Mouse (Mus musculus) spleen, postnatal 14 days (tissue): ENCODE data around the gene Lrrc8c.

Experiments used
- DNase-seq, 2 experiments: peaks; one replicate each; pipeline ENCODE4 v3.0.0; 2021 to 2022; ENCODE audit warnings: low spot score in 2 of 2

The Lrrc8c gene

GRCm38 (mm10) chr5:105519096-105519975 is at the start of gene Lrrc8c:
Gene Lrrc8c, plus strand, starts transcription at chr5:105519388.
- peak; percentile 84 to 87 for DNase-seq

DNA sequence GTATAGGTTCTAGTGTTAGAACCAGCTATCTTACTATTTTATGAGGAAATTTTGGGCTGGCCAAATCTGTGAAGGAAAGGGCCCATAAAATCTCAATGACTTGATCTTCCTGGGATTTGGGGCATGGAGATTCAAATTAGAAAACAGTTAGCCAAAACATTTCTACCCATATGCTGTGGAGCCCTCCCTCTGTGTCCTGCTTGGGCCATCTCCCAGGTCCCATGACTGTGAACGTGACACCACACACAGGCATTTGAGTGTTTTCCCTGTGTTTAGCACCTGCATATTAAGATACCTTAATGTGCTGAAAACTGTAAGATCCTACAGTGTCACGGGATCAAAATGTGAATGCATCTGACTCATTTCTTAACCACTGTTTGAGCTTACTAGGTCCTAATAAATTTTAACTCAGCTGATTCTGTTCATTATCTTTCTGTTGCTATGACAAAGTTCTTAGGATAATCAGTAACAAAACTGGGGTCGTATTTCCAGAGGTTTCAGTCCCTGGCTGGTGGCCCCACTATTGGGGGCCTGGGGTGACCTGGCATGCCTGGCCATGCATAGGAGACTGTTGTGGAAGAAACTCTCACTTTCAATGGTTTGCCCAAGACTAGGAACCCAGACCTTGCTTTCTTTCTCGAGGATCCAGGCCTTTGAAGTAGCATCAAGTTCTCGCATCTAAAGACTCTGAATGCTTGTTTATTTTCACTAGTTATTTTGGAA is 46.0 kb upstream of the Lrrc8c start:
- no peak for DNase-seq

DNA sequence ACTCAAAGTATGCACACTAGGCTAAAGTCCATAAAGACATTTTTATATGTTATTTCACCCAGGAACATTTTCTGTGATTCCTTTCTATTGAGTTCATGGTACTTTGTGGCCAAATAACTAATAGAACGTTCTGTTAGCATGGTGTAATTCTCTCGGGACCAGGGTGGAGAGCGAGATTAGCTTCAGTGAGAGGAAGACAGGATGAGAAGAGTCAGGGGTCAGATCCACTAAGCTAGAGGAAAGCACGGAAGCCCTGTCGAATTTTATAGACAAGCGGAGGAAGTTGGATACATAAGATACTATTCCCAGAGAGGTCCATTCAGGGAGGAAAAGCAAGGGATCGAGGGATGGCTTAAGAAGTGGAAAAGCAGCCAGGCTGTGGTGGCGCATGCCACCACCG is 41.7 kb upstream of the Lrrc8c start:
- no peak for DNase-seq

GRCm38 (mm10) chr5:105479673-105480072 is 39.5 kb upstream of the Lrrc8c start:
- DNase-seq, result no peak

DNA sequence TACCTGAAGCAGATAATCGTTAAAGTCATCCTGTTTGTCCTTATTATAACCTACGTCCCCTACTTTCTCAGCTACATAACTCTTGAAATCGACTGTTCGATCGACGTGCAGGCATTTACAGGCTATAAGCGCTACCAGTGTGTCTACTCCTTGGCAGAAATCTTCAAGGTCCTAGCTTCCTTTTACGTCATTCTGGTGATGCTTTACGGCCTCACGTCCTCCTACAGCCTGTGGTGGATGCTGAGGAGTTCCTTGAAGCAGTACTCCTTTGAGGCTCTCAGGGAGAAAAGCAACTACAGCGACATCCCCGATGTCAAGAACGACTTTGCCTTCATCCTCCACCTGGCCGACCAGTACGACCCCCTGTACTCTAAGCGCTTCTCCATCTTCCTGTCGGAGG is 38.6 kb upstream of the Lrrc8c start:
- no peak for DNase-seq

- DNase-seq, result no peak
These were observed 35.6 kb upstream of the Lrrc8c start for GRCm38 (mm10) chr5:105483632-105484031.

- no peak for DNase-seq
These were observed 34.9 kb upstream of the Lrrc8c start for GRCm38 (mm10) chr5:105484247-105484646.

- no peak for DNase-seq
These were observed 34.3 kb upstream of the Lrrc8c start for GRCm38 (mm10) chr5:105484891-105485290.

DNA sequence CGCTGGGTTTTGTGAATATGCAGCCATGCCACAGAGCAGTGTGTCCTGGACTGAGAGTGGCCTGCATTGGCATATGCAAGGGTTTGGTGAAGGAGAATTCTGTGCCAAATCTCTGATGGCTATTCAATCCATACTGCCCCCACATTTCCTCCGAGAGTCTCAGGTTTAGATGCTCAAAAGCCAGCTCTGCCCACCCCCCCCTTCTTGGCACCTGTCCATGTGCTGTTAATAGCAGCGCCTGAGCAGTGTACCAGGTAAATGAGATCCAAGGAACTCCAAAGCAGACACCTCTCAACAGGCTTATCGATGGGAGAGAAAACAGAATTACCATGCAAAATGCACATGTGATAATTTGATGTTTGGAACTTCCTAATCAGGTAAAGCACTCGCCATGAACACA is 29.0 kb upstream of the Lrrc8c start:
- DNase-seq, result no peak

GRCm38 (mm10) chr5:105491389-105491788 is 27.8 kb upstream of the Lrrc8c start:
- DNase-seq, result no peak

- DNase-seq, result peak in 1 of 2 experiments; percentile 40
These were observed 26.6 kb upstream of the Lrrc8c start for GRCm38 (mm10) chr5:105492367-105493246.

DNA sequence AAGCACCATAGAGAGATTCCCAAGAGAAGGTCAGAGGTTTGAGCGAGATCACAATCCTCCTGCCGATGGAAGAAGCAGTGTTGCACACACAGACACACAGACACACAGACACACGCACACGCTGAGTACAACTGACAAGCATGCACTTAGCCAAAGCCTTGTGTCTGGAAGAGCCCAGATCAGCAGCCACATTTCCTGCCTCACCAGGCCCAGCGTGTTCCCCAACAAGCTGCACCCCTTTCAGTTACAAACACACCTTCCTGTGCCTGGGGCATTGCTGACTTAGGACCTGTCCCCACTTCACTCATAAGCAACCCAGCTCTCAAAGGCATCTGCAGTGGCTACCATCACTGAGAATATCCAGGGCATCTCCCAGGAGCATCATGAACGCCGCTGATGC is 25.8 kb upstream of the Lrrc8c start:
- no peak for DNase-seq

DNA sequence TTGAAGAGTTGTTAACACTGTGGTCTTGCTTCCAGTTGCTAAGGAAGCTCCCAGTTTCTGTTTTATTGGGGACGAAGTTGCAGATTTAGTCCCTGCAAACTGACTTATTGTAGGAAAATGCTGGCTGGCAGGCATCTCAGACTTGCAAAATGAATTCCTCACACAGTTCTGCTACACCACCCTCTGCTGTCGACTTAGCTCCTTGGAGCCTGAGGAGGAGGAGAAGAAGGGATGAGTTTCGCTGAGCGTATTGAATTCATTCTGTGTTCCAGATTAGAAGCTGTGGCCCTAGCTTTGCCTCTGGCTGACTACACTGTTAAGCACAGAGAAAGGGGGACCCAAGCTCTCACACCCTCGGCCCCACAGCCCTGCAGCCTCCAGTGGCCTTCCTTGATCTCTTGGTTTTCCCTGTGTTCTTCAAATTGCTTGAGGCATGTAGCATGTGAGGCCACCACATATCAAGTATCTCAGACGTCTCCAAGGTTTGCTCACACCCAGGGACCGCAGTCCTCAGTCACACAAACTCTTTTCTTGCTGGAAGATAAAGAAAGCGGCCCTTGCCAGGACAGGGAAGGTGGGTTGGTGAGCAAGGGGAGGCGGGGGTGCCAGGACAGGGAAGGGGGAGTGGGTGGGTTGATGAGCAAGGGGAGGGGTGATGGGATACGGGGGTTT is 24.8 kb upstream of the Lrrc8c start:
- no peak for DNase-seq

DNA sequence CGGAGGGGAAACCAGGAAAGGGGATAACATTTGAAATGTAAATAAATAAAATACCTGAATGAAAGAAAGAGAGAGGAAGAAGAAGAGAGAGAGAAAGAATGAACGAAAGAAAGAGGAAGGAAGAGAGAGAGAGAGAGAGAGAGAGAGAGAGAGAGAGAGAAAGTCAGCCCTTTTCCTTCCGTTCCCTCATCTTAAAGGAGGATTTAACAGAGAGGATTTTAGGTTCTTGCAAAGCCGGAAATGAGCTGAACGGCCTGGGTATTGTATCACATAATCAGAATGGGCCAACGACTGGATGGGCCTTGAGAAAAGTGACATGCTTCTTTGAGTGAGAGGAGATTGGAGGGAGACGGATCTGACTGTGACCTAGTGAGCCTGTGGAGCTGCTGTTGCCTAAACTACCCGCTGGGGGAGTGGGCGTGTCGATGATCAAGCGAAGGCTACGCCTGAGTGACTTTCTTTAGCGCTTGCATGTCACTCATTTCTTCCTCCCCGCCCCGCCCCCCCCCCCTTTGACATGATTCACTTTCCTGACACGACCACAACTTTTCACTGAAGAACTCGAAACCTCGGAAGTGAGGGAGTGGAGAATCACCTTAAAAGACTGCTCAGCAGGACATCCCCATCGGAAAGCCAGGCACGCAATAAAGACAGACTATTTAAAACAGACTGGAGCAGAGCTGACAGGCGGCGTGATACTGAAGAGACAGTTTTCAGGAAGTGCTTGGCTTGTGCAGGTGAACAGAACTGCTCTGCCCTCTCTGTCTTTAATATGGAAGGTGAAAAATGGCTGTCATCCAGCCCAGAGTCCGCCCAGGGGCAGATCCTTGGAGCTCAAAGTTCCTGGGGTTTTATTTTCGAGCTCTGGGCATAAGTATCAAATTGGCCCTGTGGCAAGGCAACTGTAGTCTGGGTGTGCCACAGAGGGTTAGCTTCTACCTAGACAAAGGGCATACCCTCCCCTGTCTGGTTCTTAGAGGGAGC is 24.0 kb upstream of the Lrrc8c start:
- DNase-seq, result peak; percentile 61 to 76

- DNase-seq, result no peak
These were observed 23.1 kb upstream of the Lrrc8c start for GRCm38 (mm10) chr5:105496133-105496532.

DNA sequence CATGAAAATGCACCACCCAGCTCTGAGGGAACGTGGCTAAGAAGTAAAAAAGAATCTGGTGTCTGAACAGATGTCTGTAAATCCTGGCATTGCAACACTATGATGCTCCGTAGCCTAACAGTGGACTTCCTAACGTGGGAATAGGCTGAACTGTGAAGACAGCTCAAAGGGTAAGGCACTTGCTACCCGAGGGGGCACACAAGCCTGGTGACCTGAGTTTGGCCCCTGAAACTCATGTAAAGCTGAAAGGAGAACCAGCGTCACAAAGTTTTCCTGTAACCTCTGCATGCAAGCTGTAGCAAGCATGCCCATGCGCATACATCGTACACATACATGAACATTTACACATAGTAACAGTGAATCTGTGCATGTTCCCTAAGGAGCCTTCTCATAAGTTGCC is 22.6 kb upstream of the Lrrc8c start:
- DNase-seq, result no peak

DNA sequence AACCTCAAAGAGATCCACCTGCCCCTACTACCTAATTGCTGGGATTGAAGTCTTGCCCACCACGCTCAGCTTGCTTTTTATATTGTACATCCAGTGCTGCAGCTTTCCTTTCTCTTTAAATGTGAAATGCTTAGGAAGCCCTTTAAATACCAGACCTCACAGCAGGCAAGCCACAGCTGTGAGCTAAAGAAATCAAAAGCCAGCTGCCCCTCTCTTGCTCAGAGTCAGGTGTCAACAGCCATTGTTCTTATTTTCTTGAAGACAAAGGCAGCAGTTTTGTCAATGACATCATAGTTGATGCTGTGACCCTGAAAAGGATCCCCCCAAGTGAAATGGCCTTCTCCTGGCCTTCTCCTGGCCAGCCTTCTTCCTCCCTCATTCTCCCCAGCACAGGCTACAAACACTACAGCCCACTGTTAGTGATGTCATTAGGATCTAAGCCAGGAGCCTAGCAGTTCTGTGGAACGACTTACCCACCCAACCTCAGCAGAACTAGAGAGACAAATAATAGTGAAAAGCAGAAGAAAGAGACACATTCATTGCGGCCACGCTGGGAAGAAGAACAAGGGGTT is 20.7 kb upstream of the Lrrc8c start:
- DNase-seq, result no peak

DNA sequence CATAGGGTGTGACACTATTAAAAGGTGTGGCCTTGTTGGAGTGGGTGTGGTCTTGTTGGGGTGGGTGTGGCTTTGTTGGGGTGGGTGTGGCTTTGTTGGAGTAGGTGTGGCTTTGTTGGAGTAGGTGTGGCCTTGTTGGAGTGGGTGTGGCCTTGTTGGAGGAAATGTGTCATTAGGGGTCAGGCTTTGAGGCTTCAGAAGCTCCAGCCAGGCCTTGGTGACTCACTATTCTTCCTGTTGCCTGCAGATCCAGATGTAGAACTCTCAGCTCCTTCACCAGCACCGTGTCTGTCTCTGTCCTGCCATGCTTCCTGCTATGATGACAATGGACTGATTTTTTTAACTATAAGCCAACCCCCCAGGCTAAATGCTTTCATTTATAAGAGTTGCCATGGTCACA is 19.8 kb upstream of the Lrrc8c start:
- no peak for DNase-seq

GRCm38 (mm10) chr5:105500132-105501121 is 18.8 kb upstream of the Lrrc8c start:
- DNase-seq, result peak in 1 of 2 experiments; percentile 47
